Mouse (Mus musculus) myocyte (in vitro differentiated cells): ENCODE measurements at regions not wholly inside any gene's neighbourhood (a gene's known extent, or its start where the extent isn't known, plus 50 kb on each side); places are given as distances from the start of the nearest gene placed in this dataset.

Experiments
- H3K27me3 ChIP-seq: one replicate; pipeline ENCODE4 v1.6.1; 2011; ENCODE audit not compliant: control insufficient read depth, insufficient read depth, insufficient read length
- H3K36me3 ChIP-seq: one replicate; pipeline ENCODE4 v1.6.1; 2011; ENCODE audit not compliant: control insufficient read depth, insufficient read depth
- H3K4me2 ChIP-seq: one replicate; pipeline ENCODE4 v1.6.1; 2011; ENCODE audit warnings: low read depth, control low read depth
- H3K4me3 ChIP-seq: one replicate; pipeline ENCODE4 v1.5.1; 2011; ENCODE audit warnings: mild to moderate bottlenecking, control low read depth, moderate library complexity
- H3K79me2 ChIP-seq: one replicate; pipeline ENCODE4 v1.6.1; 2011; ENCODE audit not compliant: control insufficient read depth, insufficient read depth
- H3ac ChIP-seq: one replicate; pipeline ENCODE4 v1.6.1; 2011; ENCODE audit not compliant: control insufficient read depth, insufficient read length
- CEBPB ChIP-seq: IDR thresholded peaks from 2 replicates; pipeline ENCODE4 v1.6.1; 2011; ENCODE audit warnings: mild to moderate bottlenecking, moderate library complexity; ENCODE audit not compliant: poor library complexity, insufficient read depth, severe bottlenecking
- E2F4 ChIP-seq: IDR thresholded peaks from one replicate; pipeline ENCODE4 v1.6.1; 2011; ENCODE audit warnings: mild to moderate bottlenecking, control low read depth, moderate library complexity; ENCODE audit not compliant: insufficient read depth
- MAX ChIP-seq: IDR thresholded peaks from one replicate; pipeline ENCODE4 v1.6.1; 2011; ENCODE audit warnings: low read depth, mild to moderate bottlenecking, control low read depth
- MYOD1 ChIP-seq, 3 experiments: IDR thresholded peaks; one replicate each; pipeline ENCODE4 v1.6.1; 2011; ENCODE audit warnings: control low read depth in 2 of 3, low read depth in 2 of 3, mild to moderate bottlenecking in 2 of 3, moderate library complexity in 1 of 3; ENCODE audit not compliant: insufficient read length in 2 of 3, control insufficient read depth in 1 of 3
- MYOG ChIP-seq, 3 experiments: IDR thresholded peaks; one replicate each; pipeline ENCODE4 v1.6.1; 2011; ENCODE audit warnings: control low read depth in 2 of 3, low read depth in 2 of 3, mild to moderate bottlenecking in 2 of 3; ENCODE audit not compliant: insufficient read length in 2 of 3, control insufficient read depth in 1 of 3, insufficient read depth in 1 of 3
- POLR2A ChIP-seq: IDR thresholded peaks from one replicate; pipeline ENCODE4 v1.6.1; 2011; ENCODE audit warnings: low read depth, mild to moderate bottlenecking, control low read depth, moderate library complexity; ENCODE audit not compliant: insufficient read length
- POLR2AphosphoS2 ChIP-seq: IDR thresholded peaks from one replicate; pipeline ENCODE4 v1.6.1; 2011; ENCODE audit warnings: low read depth, control low read depth; ENCODE audit not compliant: insufficient read length
- REST ChIP-seq: IDR thresholded peaks from one replicate; pipeline ENCODE4 v1.6.1; 2011; ENCODE audit warnings: mild to moderate bottlenecking, control low read depth, moderate library complexity; ENCODE audit not compliant: insufficient read depth, insufficient read length
- SRF ChIP-seq: IDR thresholded peaks from one replicate; pipeline ENCODE4 v1.6.1; 2011; ENCODE audit warnings: low read depth; ENCODE audit not compliant: control insufficient read depth, insufficient read length
- TCF12 ChIP-seq: IDR thresholded peaks from one replicate; pipeline ENCODE4 v1.6.1; 2011; ENCODE audit warnings: mild to moderate bottlenecking, control low read depth; ENCODE audit not compliant: poor library complexity, insufficient read depth, severe bottlenecking
- TCF3 ChIP-seq: IDR thresholded peaks from one replicate; pipeline ENCODE4 v1.6.1; 2011; ENCODE audit warnings: low read depth, control low read depth; ENCODE audit not compliant: insufficient read length
- USF1 ChIP-seq: IDR thresholded peaks from one replicate; pipeline ENCODE4 v1.6.1; 2011; ENCODE audit warnings: low read depth, mild to moderate bottlenecking, control low read depth, moderate library complexity

DNA sequence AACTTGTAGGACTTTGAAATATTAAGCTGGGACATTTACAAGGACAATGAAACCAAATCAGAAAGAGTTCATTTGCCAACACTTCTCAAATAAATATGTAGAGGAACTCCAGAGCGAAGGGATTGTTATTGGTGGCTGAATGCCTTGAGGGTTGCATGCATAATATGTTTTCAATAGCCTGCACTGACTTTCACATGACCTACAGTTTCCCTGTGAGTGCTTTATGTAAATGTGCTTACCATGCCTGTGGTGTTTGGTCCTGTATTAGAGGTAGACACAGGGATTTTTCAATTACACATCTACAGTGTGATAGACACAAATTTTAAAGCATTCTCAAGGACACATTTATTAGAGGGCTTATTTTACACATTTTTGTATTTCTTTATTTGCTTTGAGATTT lies 899.8 kb downstream of the Kcnt2 start:
- Histone ChIP-seq H3ac (no peak overlapping the region), H3K36me3 (no peaks in the 10 kb centered on the region), H3K79me2 (no peaks in the 10 kb centered on the region), H3K27me3 (no peaks in the 10 kb centered on the region), H3K4me2 (no peak overlapping the region), H3K4me3 (no peak overlapping the region)
- TF ChIP-seq E2F4: no peak
- TF ChIP-seq CEBPB: no peak
- no peak for TF ChIP-seq MAX
- TF ChIP-seq SRF: no peak
- no peak for TF ChIP-seq MYOG (IDR thresholded peaks at IDR 0.05; ENCODE audit: control insufficient read depth in 1 of 3, insufficient read depth in 1 of 3, insufficient read length in 2 of 3, low read depth in 2 of 3)
- TF ChIP-seq REST: no peak
- TF ChIP-seq USF1: no peak
- no peak for TF ChIP-seq MYOD1 (IDR thresholded peaks at IDR 0.05; ENCODE audit: control insufficient read depth in 1 of 3, insufficient read length in 2 of 3, low read depth in 2 of 3)
- TF ChIP-seq POLR2AphosphoS2: no peak
- TF ChIP-seq TCF3: no peak
- no peak for TF ChIP-seq TCF12
- TF ChIP-seq POLR2A: no peak

DNA sequence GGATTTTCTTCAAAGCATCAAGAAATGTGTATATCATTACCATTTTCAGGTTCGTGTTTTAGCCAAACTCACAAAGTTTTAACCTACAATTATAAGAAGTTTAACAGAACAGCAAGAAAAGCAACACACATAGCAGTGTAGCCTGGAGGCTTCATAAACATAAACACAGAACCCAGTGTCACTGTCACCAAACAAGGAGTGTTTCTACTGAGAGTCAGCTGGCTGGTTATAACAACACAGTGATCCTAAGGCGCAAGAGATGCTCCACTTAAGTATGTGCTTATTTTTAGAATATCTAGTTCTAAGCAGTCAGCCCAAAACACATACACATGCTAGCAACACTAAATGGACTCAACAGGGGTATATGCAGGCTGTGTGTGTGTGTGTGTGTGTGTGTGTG lies 903.9 kb downstream of the Kcnt2 start:
- H3ac ChIP-seq: no peak overlapping the region
- H3K79me2 ChIP-seq: no peaks in the 10 kb centered on the region
- H3K4me3 ChIP-seq: no peak overlapping the region
- no peak overlapping the region for H3K4me2 ChIP-seq
- TF ChIP-seq E2F4 (no peak), SRF (no peak), MYOG (IDR thresholded peaks at IDR 0.05; ENCODE audit: control insufficient read depth in 1 of 3, insufficient read depth in 1 of 3, insufficient read length in 2 of 3, low read depth in 2 of 3) (no peak), POLR2AphosphoS2 (no peak), POLR2A (no peak), REST (no peak), MYOD1 (IDR thresholded peaks at IDR 0.05; ENCODE audit: control insufficient read depth in 1 of 3, insufficient read length in 2 of 3, low read depth in 2 of 3) (no peak), TCF3 (no peak), USF1 (no peak), MAX (no peak), CEBPB (no peak), TCF12 (no peak)
- H3K27me3 ChIP-seq: no peaks in the 10 kb centered on the region
- no peaks in the 10 kb centered on the region for H3K36me3 ChIP-seq

DNA sequence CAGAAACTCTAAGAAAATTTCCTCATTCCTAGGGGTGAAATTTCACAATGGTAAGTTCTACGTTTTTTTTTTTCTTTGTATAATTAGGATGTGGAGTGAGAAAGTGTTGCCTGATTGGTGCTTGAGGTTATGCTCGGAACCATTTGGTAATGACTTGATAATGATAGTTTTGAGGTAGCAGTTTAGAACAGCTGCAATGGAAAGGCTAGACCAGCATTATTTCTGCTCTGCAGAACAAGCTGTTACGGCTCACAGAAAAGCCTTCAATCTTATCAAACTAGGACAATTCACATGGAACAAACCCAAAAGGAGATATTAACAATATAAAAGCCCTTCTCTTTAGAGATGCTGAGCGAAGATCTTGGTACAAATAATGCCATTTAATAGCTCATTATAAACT lies 908.6 kb downstream of the Kcnt2 start:
- no peaks in the 10 kb centered on the region for H3K27me3 ChIP-seq
- no peak overlapping the region for H3K4me2 ChIP-seq
- no peaks in the 10 kb centered on the region for H3K79me2 ChIP-seq
- no peak overlapping the region for H3K4me3 ChIP-seq
- H3K36me3 ChIP-seq: no peaks in the 10 kb centered on the region
- TF ChIP-seq CEBPB (no peak), SRF (no peak), MYOG (IDR thresholded peaks at IDR 0.05; ENCODE audit: control insufficient read depth in 1 of 3, insufficient read depth in 1 of 3, insufficient read length in 2 of 3, low read depth in 2 of 3) (no peak), TCF12 (no peak), E2F4 (no peak), MAX (no peak), MYOD1 (IDR thresholded peaks at IDR 0.05; ENCODE audit: control insufficient read depth in 1 of 3, insufficient read length in 2 of 3, low read depth in 2 of 3) (no peak), USF1 (no peak), POLR2AphosphoS2 (no peak), REST (no peak), TCF3 (no peak), POLR2A (no peak)
- no peak overlapping the region for H3ac ChIP-seq

DNA sequence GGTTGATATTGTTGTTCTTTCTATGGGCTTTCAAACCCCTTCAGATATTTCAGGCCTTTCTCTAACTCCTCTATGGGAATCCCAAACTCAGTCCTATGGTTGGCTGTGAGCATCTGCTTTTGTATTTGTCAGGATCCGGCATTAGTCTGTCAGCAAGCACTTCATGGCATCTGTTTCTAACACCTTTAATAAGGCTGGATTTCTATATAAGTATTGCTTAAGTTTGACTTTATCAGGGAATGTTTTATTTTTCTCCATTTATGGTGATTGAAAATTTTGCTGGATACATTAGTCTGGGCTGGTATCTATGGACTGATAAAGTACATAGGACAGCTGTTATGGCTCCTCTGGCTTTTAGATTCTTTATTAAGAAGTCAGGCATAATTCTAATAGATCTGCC lies 915.8 kb downstream of the Kcnt2 start:
- TF ChIP-seq REST: no peak
- no peak for TF ChIP-seq SRF
- no peak for TF ChIP-seq CEBPB
- no peak for TF ChIP-seq POLR2AphosphoS2
- Histone ChIP-seq H3ac (no peak overlapping the region), H3K79me2 (no peaks in the 10 kb centered on the region), H3K4me3 (no peak overlapping the region), H3K36me3 (no peaks in the 10 kb centered on the region), H3K4me2 (no peak overlapping the region), H3K27me3 (no peaks in the 10 kb centered on the region)
